Mouse (Mus musculus) ES-CJ7 (cell line): Measurements from ENCODE around the gene Ddias.
A peak's percentile ranks its signal among the peaks of the same experiment; 100 is the strongest.
"Not testable (repeated sequence)": the region's sequence is repeated elsewhere in the genome, so short reads cannot be mapped to it uniquely, and the experiment has no call there.

Source experiments
- DNase-seq: peaks from one replicate; pipeline ENCODE4 v3.0.0; 2011; ENCODE audit warnings: low read depth, low spot score

The Ddias gene

DNA sequence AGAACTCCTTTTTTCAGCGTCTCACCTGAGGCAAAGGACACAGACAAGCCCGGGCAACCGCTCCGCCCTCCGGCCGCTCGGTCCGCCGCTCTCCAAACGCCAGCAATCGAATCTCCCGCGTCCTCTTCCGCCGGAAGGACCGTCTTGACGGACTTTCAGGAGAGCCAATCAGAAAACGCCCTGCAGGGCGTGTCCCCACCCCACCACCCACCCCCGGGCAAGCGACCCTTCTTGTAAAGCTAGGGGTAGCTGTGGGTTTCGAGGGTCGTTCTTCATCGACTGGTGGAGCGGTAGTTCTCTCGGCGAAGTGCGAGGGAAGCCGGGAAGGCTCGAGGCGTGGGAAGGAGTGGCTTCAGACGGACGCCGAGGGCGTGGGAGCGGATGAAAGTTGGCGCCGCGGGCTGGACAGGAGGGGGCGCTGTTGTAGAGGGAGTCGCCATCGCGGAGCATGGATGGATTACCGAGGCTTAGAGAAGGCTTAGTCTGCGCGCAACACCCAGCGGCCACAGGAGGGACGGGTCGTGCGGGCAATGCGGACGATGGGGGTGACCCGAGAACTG lies at the start of gene Ddias, which contains the start of gene Prcp:
Gene Ddias (minus strand): TSS at position 132 of the 560 bp plus-strand sequence.
Gene Prcp (plus strand): TSS at position 355 of the 560 bp plus-strand sequence.
- peak; percentile 95 for DNase-seq

DNA sequence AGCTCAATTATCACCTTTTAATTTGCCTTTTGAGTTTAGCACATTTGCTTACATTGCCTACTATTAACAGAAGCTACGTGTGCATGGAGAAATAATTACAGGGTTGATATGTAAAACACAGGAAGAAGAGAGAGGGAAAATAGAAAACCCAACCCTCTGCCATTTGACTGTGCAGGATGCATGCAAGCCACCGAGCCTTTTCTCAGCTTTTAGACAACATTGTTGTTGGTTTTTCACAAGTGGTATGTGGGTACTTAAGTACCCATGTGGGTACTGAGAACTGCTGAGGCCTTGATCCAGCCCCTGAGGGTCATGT lies 46.8 kb upstream of the Ddias start:
- no peak for DNase-seq

DNA sequence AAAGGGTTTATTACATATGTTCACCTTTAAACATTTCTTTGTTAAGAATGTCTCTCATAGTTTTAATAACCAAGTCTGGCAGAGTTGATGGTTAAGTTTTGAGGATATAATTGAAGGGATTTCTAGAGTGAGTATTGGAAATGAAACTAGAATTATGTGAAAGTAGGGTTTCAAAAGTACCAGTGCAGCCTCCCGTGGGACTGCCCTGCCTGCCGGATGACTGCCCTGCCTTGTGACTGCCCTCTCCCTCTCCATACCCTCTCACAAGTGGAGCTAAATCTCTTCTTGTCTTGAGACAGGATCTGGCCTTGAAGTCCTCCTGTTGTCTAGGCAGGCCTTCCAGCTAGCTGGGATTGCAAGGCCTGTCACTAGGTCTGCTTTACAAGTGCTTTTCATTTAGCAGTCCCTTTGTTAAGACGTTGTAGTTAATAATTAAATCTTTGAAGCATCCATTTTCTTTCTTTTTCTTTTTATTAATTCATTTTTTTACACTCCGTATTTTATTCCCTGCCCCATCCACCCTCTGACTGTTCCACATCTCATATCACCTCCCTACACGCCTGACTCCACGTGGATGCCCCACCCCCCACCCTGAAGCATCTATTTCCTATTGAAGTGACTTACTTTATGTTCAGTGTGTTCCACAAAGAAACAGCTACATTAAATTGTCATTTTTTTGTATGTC lies 46.3 kb upstream of the Ddias start:
- DNase-seq = no peak

DNA sequence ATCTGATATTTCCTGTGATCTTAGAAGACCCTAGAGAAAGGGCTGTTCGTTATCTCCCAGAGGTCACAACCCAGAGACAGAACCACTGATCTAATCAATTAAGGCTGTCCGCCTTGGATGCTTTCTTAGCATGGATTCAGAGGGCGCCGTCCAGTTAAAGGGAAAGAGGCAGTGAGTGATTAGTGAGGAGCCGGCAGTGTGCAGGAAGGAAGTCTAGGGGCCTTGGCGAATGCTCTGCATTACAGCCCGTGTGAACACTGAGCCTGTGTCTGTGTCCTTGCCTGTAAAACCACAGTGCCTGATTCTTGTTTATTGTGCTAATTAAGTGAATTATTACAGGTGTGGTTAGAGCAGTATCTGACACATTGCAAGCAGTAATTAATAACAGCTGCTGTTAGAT lies 30.2 kb upstream of the Ddias start:
- not testable (repeated sequence) for DNase-seq

DNA sequence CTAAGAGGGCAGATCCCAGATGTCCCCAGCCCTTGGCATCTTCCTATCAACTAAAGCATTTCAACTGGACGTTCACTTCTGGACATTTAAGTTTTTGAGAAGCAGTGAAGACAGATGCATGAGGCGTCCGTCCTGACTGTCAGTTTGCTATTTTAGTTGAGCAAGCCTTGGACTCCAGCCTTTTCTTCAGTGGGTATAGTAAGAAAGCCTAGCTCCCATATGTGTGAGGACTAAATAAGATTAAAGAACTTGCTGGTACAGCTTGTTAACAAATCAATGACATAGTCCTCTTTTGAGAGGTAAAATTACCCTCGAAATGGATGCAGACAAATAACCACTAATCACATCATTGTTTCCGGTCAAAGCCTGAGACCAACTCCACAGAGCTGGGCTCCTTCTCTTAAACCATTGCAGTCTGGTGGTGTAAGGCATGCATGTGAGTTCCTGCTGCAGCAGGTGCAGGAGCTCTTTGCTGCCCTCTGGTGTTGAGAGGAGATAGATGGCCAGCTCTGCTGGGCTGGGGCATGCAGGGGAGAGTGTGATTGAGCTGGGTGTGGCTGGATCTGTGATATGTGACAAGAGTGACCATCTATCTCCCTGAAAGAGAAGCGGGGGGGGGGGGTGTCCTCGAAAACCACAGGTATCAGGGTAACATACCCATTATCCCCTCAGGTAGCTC lies 29.5 kb upstream of the Ddias start:
- DNase-seq = peak; percentile 69

DNA sequence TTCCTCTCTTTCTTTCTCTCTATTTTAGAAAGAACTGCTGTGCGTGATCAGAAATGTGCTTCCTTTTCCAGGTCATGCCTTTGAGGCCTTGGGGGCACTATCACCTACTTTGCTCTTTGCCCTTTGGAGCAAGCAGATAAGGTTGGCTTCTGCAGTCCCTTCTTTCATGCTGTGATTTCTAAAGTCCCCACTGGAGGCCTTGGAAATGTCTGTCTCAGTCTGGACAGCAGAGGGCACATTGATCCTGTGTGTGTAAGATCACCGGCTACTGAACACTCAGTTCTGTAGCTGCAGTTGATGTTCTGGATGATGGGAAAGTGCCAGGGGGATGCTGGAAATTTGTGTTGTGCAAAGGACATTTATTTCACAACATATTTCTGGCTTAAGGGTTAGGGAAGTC lies 23.0 kb upstream of the Ddias start:
- DNase-seq = peak; percentile 67

DNA sequence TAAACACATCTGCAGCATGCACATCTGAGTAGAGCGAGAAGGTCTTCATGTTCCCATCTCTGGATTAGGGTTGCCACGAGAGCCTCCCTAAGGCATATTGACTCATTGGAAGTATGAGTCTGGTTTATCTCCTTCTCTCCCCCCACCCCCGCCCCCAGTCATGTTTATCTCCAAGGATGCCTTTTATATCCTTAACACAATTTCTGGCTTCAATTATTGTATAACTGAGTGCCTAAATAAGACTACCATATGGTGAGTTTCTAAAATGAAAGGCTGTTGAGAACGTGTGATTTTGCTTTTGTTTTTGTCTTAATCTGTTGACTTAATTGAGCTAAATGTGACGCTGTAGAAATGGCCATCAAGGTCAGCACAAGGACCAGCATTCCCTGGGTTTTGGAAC lies 22.0 kb upstream of the Ddias start:
- no peak for DNase-seq

DNA sequence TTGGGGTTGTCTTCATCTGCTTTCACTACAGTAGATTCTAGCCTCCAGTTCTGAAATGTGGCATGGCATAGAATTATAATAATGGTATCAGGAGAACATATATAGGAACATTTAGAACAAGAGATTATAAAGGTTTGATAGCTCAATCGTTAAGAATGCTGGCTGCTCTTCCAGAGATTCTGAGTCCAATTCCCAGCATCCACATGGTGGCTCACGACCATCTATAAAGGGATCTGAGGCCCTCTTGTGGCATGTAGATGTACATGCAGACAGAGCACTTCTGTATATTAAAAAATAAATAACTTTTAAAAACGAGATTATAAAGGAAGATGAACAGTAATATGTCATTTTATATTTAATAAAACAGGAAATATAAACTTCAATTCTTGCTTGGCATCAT lies 19.4 kb upstream of the Ddias start:
- peak; percentile 51 for DNase-seq

DNA sequence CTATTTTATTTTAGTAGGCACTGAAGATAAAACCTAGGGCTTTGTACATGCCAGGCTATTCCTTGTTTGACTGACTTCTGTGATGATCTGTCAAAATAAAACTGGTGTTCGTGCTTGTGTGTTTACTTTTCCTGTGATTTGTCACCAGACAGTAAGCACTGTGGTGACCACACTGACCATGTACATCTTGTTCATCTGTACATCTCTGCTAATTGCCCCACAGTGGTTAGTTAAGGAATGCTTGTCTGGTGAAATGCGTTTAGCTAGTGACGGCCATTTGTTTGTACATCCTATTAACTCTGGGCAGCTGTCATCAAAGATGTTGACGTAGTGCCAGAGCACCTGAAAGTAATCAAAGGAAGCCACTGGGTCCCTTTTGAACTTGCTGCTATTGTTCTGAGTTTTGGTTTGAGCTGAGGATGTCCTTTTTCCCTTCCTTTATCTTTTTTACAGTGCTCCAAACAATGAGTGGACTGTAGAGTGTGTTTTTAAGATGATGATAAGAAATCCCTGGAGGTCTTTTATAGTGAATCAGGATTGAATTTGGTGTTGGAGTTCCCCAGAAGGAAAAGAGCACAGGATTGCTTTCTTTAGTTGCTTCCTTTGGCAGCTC lies 16.7 kb upstream of the Ddias start:
- DNase-seq = no peak

DNA sequence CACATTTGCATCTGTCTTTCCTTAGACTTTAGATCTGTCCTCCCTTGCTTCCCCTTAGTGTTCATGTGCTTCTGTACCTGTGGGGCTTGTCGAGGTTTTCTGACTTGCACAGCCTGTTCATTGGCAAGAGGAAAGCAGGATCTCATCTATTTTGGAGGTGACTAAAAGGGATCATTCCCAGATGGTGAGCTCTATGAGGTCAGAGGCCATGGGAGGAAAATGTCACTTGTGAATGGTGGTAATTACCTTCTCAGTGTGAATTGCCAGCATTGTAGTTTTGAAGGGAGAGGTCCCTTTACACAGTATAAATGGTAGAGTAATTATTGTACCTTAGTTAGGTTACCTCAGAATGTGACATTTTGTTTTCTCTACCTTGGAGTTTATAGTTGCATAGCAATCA lies 16.2 kb upstream of the Ddias start:
- no peak for DNase-seq

DNA sequence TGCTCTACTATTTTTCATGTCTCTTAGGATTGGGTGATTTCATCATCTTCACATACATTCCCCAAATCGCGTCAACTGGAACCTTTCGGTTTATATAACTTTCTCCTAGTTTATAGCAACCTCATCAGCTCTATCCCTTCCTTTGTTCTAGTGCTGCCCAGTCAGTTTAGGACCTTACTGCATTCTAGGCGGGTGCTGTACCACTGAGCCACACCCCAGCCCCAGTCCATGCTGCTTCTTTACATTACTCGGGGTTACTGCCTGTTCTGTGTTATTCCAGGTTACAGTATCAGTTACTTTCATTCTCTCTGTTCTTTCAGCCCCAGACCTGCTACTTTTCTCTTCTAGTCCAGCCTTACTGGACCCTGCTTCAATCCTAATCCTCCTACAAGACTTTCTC lies 13.2 kb upstream of the Ddias start:
- DNase-seq = no peak

DNA sequence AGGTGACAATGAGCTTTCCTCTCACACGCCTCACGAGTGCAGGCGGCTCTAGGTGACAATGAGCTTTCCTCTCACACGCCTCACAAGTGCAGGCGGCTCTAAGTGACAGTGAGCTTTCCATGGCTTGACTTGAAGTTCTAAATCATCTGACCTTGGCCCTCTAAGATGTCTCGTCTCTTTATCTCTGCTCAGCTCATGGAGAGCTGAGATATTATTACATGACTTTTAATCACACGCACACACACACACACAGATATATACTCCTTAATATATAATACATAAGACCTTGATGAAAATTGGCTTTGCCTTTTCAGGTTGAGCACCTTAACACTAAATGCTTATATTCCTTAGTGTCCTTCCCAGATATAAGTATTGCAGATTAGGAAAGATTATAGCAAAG lies 12.8 kb upstream of the Ddias start:
- no peak for DNase-seq

DNA sequence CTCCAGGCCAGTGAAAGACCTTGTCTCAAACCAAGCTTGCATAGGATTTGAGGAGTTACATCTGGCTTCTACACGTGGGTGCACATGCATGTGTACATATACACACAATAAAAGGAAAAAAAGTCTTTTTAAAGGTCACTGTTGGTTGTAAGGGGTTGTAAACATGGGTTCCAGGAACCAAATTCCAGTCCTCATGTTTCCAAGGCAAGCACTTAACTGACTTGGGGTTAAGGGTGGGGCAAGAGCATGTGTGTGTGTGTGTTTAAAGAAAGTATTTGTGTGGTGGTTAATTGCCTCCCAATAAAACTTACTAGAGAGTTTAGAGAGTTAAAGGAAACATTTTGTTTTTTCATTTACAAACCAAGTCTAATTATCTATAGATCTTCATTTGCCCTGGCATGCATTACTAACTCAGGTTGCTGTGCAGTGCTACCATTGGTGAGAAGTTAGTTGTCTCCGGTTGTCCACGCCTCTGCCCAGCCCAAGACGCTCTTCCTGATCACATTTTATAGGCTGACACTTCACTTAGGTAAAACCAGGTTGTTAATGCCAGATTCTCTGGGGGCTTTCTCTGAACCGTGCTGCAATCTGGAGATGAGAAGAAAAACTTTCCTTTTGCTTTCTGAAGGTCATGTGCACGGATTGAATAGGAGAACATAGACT lies 11.1 kb upstream of the Ddias start:
- no peak for DNase-seq

DNA sequence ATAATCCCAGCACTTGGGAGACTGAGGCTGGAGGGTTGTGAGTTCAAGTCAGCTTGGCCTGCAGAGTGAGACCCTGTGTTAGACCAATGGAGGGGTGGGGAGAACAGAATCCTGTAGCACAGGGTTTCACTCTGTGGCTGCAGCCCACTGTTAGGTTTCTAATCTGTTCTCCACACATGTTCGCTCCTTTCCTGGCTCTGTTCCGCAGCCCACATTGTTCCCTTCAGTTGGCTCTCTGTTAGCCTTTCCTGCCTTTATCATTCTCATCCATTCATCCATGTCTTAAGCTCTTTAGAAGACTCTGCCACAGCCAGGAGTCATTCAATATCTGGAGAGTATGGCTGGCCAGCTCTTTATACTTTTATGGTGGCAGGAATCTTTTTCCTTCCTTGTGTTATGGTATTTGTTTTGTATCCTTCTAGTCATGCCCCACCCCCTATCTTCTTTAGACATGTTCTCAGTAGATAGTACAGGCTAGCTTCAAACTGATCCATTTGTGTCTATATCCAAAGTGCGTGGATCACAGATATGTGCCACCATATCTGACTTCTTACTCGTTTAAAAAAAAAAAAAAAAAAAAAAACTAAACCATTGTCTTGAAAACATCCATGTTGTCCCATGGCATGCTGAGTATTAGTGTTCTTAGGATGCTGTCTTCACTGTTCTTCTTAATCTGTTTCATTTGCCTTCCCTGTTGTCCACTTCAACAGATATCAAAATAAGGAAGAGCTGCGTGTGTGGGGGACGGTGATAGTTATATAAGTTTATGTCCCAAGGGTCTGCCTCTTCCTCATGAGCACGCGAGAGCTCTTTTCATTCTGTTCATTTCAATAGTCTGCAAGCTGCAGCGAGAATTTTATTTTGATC lies 10.0 kb upstream of the Ddias start:
- no peak for DNase-seq

DNA sequence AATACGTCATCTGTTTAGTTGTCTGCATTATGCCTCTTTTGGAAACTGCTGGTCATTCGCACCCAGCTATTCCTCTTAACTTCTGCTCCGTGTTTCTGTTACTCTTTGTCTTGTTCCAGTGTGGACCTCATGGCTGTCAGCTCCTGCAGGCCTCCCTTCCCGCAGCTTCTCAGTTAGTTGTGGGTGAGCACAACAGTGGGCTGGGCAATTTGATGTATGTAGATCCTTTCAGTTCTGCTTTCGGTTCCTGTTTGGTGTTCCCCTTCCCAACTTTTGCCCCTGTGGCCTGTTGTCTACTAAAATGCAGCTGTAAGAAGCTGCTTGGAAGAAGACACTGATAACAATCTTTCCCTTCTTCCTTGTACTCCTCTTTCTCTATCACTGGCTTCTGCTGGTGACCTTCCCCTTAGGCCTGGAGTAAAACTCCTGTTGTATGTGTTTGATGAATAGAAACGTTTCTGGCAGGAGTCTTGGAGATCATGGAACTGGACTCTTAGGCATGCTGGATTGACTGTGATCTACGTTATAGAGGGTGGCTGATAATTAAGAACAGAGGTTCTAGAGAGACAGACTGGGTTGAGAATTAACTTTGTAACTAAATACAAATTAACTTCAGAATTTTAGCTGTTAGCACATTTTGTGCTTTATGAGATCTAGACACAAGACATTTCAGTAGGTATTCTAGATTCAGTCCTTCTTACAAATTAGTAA lies 4.7 kb upstream of the Ddias start:
- no peak for DNase-seq

DNA sequence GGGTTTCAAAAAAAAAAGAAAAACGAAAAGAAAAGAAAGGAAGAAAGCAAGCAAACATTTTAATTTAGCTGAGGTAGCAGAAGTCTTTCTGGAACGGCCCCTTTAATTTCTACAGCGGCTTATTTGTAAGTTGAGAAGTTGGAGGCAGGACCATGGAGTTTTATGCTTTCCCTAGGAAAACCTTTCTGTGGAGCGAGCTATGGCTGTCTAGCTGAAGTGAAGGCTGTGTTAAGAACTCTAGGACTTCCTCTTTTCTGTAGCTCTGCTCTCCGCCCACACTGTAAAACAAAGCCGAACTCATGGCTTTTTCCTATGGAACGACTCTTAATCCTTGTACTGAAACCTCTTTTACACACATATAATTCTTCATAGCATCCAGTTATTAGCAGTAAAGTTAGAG lies 2.5 kb upstream of the Ddias start:
- no peak for DNase-seq

DNA sequence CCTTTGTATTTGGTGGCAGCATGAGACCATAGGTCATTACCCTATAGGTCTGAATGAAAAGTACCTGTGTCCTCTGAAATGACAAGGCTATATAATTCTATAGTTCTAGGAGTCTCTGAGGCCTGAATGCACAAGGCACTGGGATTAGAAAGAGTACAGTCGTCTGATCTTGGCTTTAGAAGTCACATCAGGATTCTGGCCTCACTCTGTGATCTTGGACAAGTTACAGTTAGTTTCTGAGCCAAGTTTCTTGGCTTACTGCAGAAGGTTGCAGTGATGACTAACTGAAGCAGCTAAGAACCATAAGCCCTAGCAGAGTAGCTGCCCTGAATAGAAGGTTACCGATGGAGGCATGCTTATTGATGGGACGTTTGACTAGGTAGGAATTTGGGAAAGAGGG lies 2.0 kb upstream of the Ddias start:
- no peak for DNase-seq

DNA sequence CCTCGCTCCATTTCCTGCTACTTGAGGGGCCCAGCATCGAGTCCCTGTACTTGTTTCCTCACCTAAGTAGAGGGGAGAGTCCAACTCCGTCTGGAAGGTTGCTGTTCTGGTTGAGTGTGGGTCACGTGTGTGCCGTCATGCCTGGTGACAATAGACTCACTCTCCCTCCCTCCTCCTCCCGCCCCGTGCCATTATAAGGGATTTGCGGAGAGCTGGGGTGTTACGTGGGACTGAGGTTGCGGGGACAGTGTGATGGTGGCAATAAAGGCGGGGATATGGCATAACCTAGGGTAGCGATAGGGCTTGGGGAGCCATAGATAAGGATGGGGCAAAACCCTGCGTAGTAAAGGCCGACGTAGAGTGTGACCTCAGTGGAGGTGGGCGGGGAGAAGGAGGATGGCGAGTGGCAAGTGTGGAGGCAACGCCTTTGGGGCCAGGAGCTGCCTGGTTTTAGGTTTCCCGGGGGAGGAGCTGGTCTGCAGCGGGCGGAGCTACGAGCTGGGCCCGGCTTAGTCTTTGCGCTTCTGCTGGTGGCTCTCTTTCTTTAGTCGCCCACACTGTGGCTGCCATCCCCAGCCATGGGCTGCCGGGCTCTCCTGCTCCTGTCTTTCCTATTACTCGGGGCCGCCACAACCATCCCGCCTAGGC lies 838 bp upstream of the Ddias start:
- peak; percentile 94 for DNase-seq

DNA sequence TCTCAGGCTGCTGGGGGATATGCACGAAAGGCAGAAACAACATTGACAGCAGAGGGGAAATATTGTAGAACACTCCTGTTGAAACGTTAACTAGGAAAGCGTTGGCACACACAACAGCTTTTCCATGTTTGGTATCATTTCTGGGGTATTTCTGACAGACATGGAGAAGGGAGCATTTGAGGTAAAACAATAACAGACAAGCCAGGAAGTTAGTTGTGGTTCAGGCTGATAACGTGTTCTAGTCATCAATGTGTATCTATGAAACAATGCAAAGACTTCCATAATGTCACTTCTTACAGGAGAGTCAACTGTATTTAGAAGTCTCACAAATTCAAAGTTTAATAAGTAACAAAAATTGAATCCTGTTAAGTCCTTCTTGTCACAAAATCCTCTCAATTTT lies 2.5 kb downstream of the Ddias start:
- DNase-seq = no peak

DNA sequence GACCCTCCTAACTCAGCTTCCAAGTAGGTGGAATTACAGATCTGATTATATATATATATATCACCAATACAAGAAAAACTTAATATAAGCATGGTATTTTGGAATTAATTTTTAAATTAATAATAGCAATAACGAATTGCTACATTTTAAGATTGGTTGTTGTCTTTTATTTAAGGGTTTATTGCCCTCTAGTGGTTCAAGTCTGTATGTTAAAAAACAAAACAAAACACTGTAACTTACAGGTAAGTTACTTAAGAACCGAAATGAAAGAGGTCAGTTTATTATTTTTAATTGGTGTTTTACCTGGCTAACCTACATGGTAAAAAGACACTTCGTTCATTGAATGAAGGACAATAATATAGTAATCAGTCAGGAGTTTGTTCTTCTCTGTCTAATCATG lies 3.9 kb downstream of the Ddias start:
- peak; percentile 20 for DNase-seq
